Comparison of ENCODE assay signal across 15 mouse cellular contexts in the genomic region with DNA sequence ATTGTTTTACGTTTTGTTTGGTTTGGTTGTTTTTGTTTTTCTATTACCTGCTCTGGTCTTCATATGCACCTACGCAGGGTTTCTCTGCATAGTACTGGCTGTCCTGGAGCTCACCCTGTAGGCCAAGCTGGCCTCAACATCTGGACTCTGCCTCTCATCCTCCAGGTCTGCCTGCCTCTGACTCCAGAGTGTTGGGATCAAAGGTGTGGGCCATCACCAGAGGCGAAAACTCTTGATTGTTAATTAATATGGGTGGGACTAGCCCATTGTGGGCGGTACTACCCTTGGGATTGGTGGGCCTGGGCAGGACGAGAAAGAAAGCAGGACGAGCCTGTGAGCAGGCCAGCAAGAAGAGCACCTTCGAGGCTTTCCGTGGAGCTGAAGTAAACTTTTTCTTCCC. TPM values are rescaled to one million over a fixed set of nuclear protein-coding genes. Genes with fewer than 3 reads are reported as not detected.
A peak's percentile ranks its signal among the peaks of the same experiment; 100 is the strongest.
DNase-seq lines count a peak whose midpoint lies in the region; ATAC-seq and TF ChIP-seq lines count a peak whose summit lies in the region.
"Had no signal": no experiment of that assay in that cellular context is flagged by ENCODE, and none has a peak within 500 bp of the region (broad histone marks: within the 10 kb centered on the region; RNA-seq: fewer than 3 reads in every experiment).

No protein-coding gene starts in this region.

- no peak overlapping the region for H3K4me2 ChIP-seq in intestine, embryonic 16.5 days (ENCODE audit: low read depth, low read length)
- H3K4me2 ChIP-seq in kidney, embryonic 14.5 days (replicated peaks; ENCODE audit: low read depth, low read length), result peak overlapping the region; percentile 17
- peak overlapping the region; percentile 31 for H3K4me2 ChIP-seq in limb, embryonic 12.5 days
- no peak overlapping the region for H3K4me2 ChIP-seq in midbrain, embryonic 11.5 days
- H3K4me2 ChIP-seq: heart, embryonic 12.5 days had no signal

- H3K9ac ChIP-seq in intestine, embryonic 16.5 days (ENCODE audit: low read depth, low read length), result no peak overlapping the region
- no peak overlapping the region for H3K9ac ChIP-seq in kidney, embryonic 14.5 days (ENCODE audit: low read depth, low read length)
- H3K9ac ChIP-seq in limb, embryonic 12.5 days (replicated peaks), result no peak overlapping the region
- H3K9ac ChIP-seq in midbrain, embryonic 11.5 days (ENCODE audit: low read length), result no peak overlapping the region
- H3K9ac ChIP-seq: heart, embryonic 12.5 days had no signal

- H3K27ac ChIP-seq in intestine, embryonic 16.5 days (ENCODE audit: low read length), result no peak overlapping the region
- H3K27ac ChIP-seq in kidney, embryonic 14.5 days (ENCODE audit: low read depth, low read length), result no peak overlapping the region; the same call in 1 of the 2 replicates
- peak overlapping the region; percentile 56; the same call in 1 of the 2 replicates for H3K27ac ChIP-seq in limb, embryonic 12.5 days
- H3K27ac ChIP-seq in midbrain, embryonic 11.5 days (ENCODE audit: low read depth, low read length), result no peak overlapping the region
- H3K27ac ChIP-seq: hindbrain, embryonic 10.5 days had no signal

- 0 out of 2 replicates have a peak, but pooled peaks have one; percentile 34 for ATAC-seq in intestine, embryonic 16.5 days
- peak; percentile 61 for ATAC-seq in kidney, embryonic 14.5 days (ENCODE audit: low FRiP score, low TSS enrichment)
- ATAC-seq in limb, embryonic 12.5 days (ENCODE audit: insufficient number of reproducible peaks, insufficient read depth, low FRiP score, low TSS enrichment, low read depth), result peak; percentile 49; the same call in 1 of the 2 replicates
- ATAC-seq in midbrain, embryonic 11.5 days (ENCODE audit: low FRiP score), result no peak
- ATAC-seq in megakaryocyte-erythroid progenitor cell, adult 5-6 weeks (replicated peaks; ENCODE audit: low FRiP score, low TSS enrichment, poor library complexity, severe bottlenecking), result no peak
- ATAC-seq: CD4-positive, CD25-positive, alpha-beta regulatory T cell, adult 4 months had no signal

- no peak overlapping the region for H3K4me3 ChIP-seq in lung, adult 2 months (replicated peaks; ENCODE audit: extremely low read depth, low read depth, low read length)
- no peak overlapping the region for H3K4me3 ChIP-seq in intestine, embryonic 16.5 days (ENCODE audit: low read length)
- no peak overlapping the region for H3K4me3 ChIP-seq in kidney, embryonic 14.5 days (ENCODE audit: low read length)
- H3K4me3 ChIP-seq in limb, embryonic 12.5 days (replicated peaks), result no peak overlapping the region
- no peak overlapping the region for H3K4me3 ChIP-seq in midbrain, embryonic 11.5 days (ENCODE audit: low read depth, low read length)
- H3K4me3 ChIP-seq: heart, embryonic 12.5 days; hindbrain, embryonic 10.5 days; megakaryocyte, embryonic 14.5 days had no signal

- no peaks in the 10 kb centered on the region for H3K27me3 ChIP-seq in intestine, embryonic 16.5 days (replicated peaks; ENCODE audit: control insufficient read depth, insufficient read depth, low read length)
- no peaks in the 10 kb centered on the region for H3K27me3 ChIP-seq in kidney, embryonic 14.5 days (ENCODE audit: control insufficient read depth, insufficient read depth, low read length)
- H3K27me3 ChIP-seq in limb, embryonic 12.5 days, result no peaks in the 10 kb centered on the region
- no peaks in the 10 kb centered on the region for H3K27me3 ChIP-seq in midbrain, embryonic 11.5 days (ENCODE audit: control insufficient read depth, insufficient read depth, low read length)
- H3K27me3 ChIP-seq: heart, embryonic 12.5 days had no signal

- H3K4me1 ChIP-seq in lung, adult 2 months (ENCODE audit: control insufficient read depth, insufficient read depth, low read length), result no peaks in the 10 kb centered on the region
- H3K4me1 ChIP-seq in intestine, embryonic 16.5 days (ENCODE audit: control insufficient read depth, insufficient read depth, low read length), result no peaks in the 10 kb centered on the region
- no peaks in the 10 kb centered on the region for H3K4me1 ChIP-seq in kidney, embryonic 14.5 days (ENCODE audit: control insufficient read depth, insufficient read depth, low read length)
- peaks cover 18% of the 10 kb centered on the region for H3K4me1 ChIP-seq in limb, embryonic 12.5 days (replicated peaks)
- no peaks in the 10 kb centered on the region for H3K4me1 ChIP-seq in midbrain, embryonic 11.5 days (ENCODE audit: control insufficient read depth, insufficient read depth, low read length)
- H3K4me1 ChIP-seq: heart, embryonic 12.5 days; hindbrain, embryonic 10.5 days had no signal

- peak; percentile 41; the same call in 1 of the 2 replicates for TF ChIP-seq CTCF in lung, adult 2 months (IDR thresholded peaks at IDR 0.05; ENCODE audit: insufficient read depth, low read length)

- DNase-seq in lung, adult 2 months, result no peak
- DNase-seq in lung, adult 18-20 months, result no peak
- DNase-seq in midbrain, embryonic 11.5 days (ENCODE audit: low spot score, missing footprints), result no peak
- DNase-seq in right cerebral cortex, postnatal 4 days, result no peak
- DNase-seq: cerebellum, postnatal 25 days; right cerebral cortex, adult 18-20 months; spleen, adult 18-20 months had no signal

- no peaks in the 10 kb centered on the region for H3K36me3 ChIP-seq in intestine, embryonic 16.5 days (ENCODE audit: control insufficient read depth, insufficient read depth, low read length)
- no peaks in the 10 kb centered on the region for H3K36me3 ChIP-seq in kidney, embryonic 14.5 days (ENCODE audit: control insufficient read depth, insufficient read depth, low read length)
- no peaks in the 10 kb centered on the region for H3K36me3 ChIP-seq in limb, embryonic 12.5 days
- H3K36me3 ChIP-seq in midbrain, embryonic 11.5 days (ENCODE audit: control insufficient read depth, insufficient read depth, low read length), result no peaks in the 10 kb centered on the region
- H3K36me3 ChIP-seq: heart, embryonic 12.5 days; hindbrain, embryonic 10.5 days had no signal

- TF ChIP-seq POLR2A in lung, adult 2 months (IDR thresholded peaks at IDR 0.05; ENCODE audit: borderline replicate concordance, extremely low read depth, low read depth, low read length), result no peak

- H3K9me3 ChIP-seq in intestine, embryonic 16.5 days (ENCODE audit: control insufficient read depth, low read length), result no peaks in the 10 kb centered on the region
- H3K9me3 ChIP-seq in kidney, embryonic 14.5 days (ENCODE audit: control insufficient read depth, low read length), result no peaks in the 10 kb centered on the region
- 0 out of 2 replicates have a peak, but pooled peaks cover 6% of the 10 kb centered on the region for H3K9me3 ChIP-seq in limb, embryonic 12.5 days
- no peaks in the 10 kb centered on the region for H3K9me3 ChIP-seq in midbrain, embryonic 11.5 days (ENCODE audit: control insufficient read depth, low read length)
- H3K9me3 ChIP-seq: hindbrain, embryonic 10.5 days; megakaryocyte, embryonic 14.5 days had no signal

- WGBS in lung, adult 2 months, result 62% methylated on average over 8 of the region's 8 CpGs
- 43% methylated on average over 8 of the region's 8 CpGs for whole genome bisulfite sequencing in intestine, embryonic 16.5 days
- 23% methylated on average over 8 of the region's 8 CpGs for WGBS in kidney, embryonic 14.5 days
- 22% methylated on average over 8 of the region's 8 CpGs for WGBS in limb, embryonic 12.5 days
- 51% methylated on average over 8 of the region's 8 CpGs for WGBS in midbrain, embryonic 11.5 days

RNA-seq across cellular contexts. Expression of a gene that starts 54.4 kb away (rescaled TPM):
- 183 and 200 TPM in 2 replicates for polyA plus RNA-seq in lung, adult 2 months (2012; rRNA removed)
- polyA plus RNA-seq in intestine, embryonic 16.5 days (2015; fragmentation: Nextera tagmentation; extraction: Ambion mirVana), result 151 and 166 TPM in 2 replicates
- 265 and 292 TPM in 2 replicates for polyA plus RNA-seq in kidney, embryonic 14.5 days (2014; fragmentation: Nextera tagmentation; extraction: Ambion mirVana)
- polyA plus RNA-seq in limb, embryonic 12.5 days (2016; fragmentation: Nextera tagmentation; extraction: Ambion mirVana), result 241 and 247 TPM in 2 replicates
- polyA plus RNA-seq in midbrain, embryonic 11.5 days (2014; fragmentation: Nextera tagmentation; extraction: Ambion mirVana), result 293 and 294 TPM in 2 replicates
- 79.3 and 98.7 TPM in 2 replicates for total RNA-seq in megakaryocyte-erythroid progenitor cell, adult 5-6 weeks (2014; fragmentation: Nextera tagmentation)
- total RNA-seq in megakaryocyte-erythroid progenitor cell, adult 5-6 weeks (2017), result 30.5 and 54.9 TPM in 2 replicates

RNA-seq across cellular contexts. Expression of a gene that starts 59.8 kb away (rescaled TPM):
- 98.2 and 101 TPM in 2 replicates for polyA plus RNA-seq in lung, adult 2 months (2012; rRNA removed)
- polyA plus RNA-seq in intestine, embryonic 16.5 days (2015; fragmentation: Nextera tagmentation; extraction: Ambion mirVana), result 121 and 129 TPM in 2 replicates
- polyA plus RNA-seq in kidney, embryonic 14.5 days (2014; fragmentation: Nextera tagmentation; extraction: Ambion mirVana), result 126 and 179 TPM in 2 replicates
- polyA plus RNA-seq in limb, embryonic 12.5 days (2016; fragmentation: Nextera tagmentation; extraction: Ambion mirVana), result 119 and 123 TPM in 2 replicates
- 194 and 208 TPM in 2 replicates for polyA plus RNA-seq in midbrain, embryonic 11.5 days (2014; fragmentation: Nextera tagmentation; extraction: Ambion mirVana)
- 97.9 and 117 TPM in 2 replicates for total RNA-seq in megakaryocyte-erythroid progenitor cell, adult 5-6 weeks (2014; fragmentation: Nextera tagmentation)
- 84.7 and 100 TPM in 2 replicates for total RNA-seq in megakaryocyte-erythroid progenitor cell, adult 5-6 weeks (2017)

Comparison
In these comparisons a context has a peak if more than half of its experiments do, and no peak if none do; other contexts are left out.
1. ATAC-seq: peak in intestine, embryonic 16.5 days (single experiment), kidney, embryonic 14.5 days (single experiment) and limb, embryonic 12.5 days (single experiment); none in midbrain, embryonic 11.5 days (single experiment) and megakaryocyte-erythroid progenitor cell, adult 5-6 weeks (single experiment).
2. H3K4me2 ChIP-seq: peak in kidney, embryonic 14.5 days (single experiment) and limb, embryonic 12.5 days (single experiment); none in intestine, embryonic 16.5 days (single experiment) and midbrain, embryonic 11.5 days (single experiment).